Mouse (Mus musculus) left cerebral cortex, adult 18-20 months (tissue): ENCODE data around the gene Dnaic1. TPM values are rescaled to one million over a fixed set of nuclear protein-coding genes. Genes with fewer than 3 reads are reported as not detected.
"Not testable (repeated sequence)": the region's sequence is repeated elsewhere in the genome, so short reads cannot be mapped to it uniquely, and the experiment has no call there.

Experiments
- DNase-seq, 2 experiments: peaks; one replicate each; pipeline ENCODE4 v3.0.0; 2021 to 2022; ENCODE audit warnings: low spot score in 2 of 2, mixed read lengths in 1 of 2
- total RNA-seq, 2 experiments: library from RNA; stranded (reverse); gene quantifications; 2 replicates each; pipeline ENCODE4 v1.2.3; 2021

Dnaic1 gene
- total RNA-seq, 2 experiments from 2014 or later: 6.6 to 9.1 TPM

DNA sequence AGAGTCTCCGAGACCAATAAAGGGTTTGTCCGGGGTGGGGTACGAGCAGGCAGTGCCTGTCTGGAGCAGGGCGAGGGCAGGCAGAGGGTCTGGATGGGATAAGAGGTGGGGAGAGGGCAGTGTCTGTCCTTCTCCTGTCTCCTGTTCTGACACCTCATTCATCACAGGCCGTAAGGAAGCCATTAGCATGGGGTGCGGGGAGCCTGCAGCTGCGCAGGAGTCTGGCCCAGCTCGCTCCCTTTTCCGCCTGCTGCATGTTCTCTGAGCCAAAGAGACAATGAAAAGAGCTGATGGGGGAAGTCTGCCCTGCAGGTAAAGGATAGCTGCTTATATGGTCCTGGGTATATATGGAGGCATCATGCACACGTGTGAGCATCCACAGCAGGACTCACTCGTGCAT is 93.1 kb downstream of the Dnaic1 start:
- no peak for DNase-seq

- DNase-seq: no peak
Measured at GRCm38 (mm10) chr4:41663614-41664013, 94.0 kb downstream of the Dnaic1 start.

- DNase-seq: no peak
Measured at GRCm38 (mm10) chr4:41664533-41664932, 95.0 kb downstream of the Dnaic1 start.

GRCm38 (mm10) chr4:41665009-41665675 is 95.6 kb downstream of the Dnaic1 start:
- DNase-seq: no peak

- DNase-seq: no peak
Measured at GRCm38 (mm10) chr4:41666646-41667045, 97.1 kb downstream of the Dnaic1 start.

- DNase-seq: no peak
Measured at GRCm38 (mm10) chr4:41670836-41671235, 101.3 kb downstream of the Dnaic1 start.

- DNase-seq: no peak
Measured at GRCm38 (mm10) chr4:41671500-41671899, 101.9 kb downstream of the Dnaic1 start.

DNA sequence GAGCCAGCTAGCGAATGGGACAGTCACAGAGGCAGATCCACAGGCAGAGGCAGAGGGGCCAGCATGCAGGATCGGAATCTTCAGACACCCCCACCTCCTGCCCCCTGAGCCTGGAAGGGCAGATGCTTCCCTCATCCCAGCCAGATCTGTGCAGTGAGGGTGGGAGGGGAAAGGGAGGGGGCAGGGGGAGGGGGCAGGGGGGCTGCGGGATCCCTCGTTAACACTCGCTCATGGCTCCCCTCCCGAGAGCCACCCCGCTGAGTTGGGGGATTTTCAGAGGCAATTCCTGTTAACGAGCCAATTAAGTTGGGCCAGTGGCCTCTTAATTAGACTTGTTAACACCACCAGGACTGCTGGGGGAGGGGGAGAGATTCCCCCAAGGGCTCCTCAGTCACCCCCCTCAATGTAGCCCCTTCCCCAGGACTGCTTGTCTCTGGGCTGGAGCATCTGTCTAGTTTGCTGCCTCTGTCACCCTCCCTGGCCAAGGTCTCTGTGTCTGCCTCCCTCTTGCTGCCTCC is 102.4 kb downstream of the Dnaic1 start:
- no peak for DNase-seq

DNA sequence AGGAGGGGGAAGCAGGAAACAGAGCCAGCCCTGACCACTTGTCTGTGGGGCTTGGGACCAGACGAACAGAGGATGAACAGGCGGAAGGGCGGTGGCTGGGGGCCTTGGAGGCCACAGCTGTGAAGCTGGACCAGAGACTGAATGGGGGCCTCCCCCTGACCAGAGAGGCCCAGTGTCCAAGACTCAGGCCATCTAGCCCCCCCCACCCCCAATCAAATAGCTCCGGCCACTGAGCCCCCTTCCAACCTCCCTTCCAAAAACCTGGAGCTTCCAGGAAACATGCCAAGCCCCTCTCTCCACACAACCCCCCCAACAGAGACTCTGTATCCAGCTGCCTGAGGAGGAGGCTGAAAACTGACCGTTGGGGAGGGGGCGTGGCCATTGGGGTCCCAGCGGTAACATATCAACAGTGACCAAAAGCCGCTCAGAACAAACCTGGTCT is 103.0 kb downstream of the Dnaic1 start:
- DNase-seq: no peak

- no peak for DNase-seq
Measured at GRCm38 (mm10) chr4:41673186-41673585, 103.6 kb downstream of the Dnaic1 start.

DNA sequence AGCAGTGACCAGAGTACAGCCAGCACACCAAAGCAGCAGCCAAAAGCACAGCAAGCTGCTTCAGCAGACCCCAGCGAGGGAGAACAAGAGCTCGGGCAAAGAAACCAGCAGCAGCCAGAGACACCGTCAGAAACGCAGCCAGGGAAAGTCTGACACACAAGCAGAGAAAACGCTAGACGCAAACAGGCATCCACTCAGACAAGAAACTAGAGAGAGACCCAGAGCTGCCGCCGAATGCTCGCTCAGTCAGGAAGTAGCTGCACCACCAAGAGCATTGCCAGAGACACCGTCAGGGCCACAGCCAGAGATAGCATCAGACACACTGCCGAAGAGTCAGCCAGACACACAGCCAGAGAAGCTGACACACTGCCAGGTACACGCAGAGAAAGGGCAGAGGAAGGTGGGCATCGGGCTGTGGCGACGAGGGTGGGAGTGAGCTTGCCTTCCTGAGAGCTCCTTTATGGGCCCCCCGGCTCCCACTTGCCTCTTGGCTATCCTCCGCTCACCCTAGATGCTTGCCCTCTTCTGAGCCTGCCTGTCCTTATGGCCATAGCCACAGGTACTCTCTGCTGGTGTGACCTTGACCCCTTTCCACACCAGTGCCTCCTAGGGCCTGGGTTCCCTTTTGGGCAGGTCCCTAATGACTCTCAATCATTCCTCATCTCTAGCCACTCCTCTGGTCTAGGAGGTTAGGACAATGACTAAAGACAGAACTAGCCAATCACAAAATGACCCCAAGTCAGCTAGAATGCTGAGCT is 106.9 kb downstream of the Dnaic1 start:
- DNase-seq: no peak

DNA sequence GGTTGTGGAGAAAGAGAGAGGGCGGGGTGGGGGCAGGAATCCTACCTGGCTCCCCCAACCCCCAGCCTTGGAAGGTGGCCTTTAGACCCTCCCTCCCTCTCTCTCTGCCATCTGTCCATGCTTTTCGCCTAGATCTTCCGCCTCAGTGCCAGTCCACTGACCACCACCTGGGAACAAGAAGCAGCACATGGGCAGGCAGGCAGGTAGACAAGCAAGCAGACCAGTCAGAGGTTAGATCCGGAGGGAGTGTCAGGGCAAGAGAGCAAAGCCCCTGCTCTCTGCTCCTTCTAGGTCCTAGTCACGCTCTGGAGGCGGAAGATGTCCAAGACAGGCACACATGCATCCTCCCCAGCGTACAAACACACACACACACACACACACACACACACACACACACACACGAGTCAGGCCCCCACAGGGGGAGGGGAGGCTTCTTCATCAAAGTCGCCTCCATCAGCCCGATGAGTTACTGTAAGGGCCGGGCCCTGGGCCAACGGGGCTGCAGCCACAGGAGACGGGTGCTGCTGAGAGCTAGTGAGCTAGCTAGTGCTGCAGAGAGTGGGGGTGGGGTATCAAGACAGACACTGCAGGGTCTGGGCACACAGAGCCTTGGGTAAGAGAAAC is 107.5 kb downstream of the Dnaic1 start:
- DNase-seq: no peak

GRCm38 (mm10) chr4:41678863-41679262 is 109.3 kb downstream of the Dnaic1 start:
- DNase-seq: no peak

GRCm38 (mm10) chr4:41679291-41679690 is 109.7 kb downstream of the Dnaic1 start:
- DNase-seq: no peak

- DNase-seq: peak in 1 of 2 experiments; percentile 50
Measured at GRCm38 (mm10) chr4:41681176-41681575, 111.6 kb downstream of the Dnaic1 start.

- no peak for DNase-seq
Measured at GRCm38 (mm10) chr4:41681947-41682346, 112.4 kb downstream of the Dnaic1 start.

DNA sequence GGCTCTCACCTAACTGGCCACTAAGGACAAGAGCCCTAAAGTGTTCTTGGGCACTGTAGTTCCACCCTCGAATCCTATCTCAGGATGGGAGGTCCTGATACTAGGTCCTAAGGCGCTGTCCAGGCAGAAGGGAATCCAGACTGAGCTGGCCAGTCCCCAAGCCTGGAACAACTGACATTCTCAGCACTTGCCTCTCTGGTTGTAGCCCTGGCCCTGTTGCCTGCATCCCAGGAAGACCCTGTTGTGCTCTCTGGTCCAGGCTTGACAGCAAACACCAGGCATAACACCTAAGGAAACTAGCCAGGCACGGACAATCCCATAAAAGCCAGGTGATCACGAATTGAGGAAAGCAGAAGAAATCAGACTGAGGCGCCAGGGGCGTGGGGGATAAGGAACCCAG is 113.2 kb downstream of the Dnaic1 start:
- DNase-seq: no peak

- not testable (repeated sequence) for DNase-seq
Measured at GRCm38 (mm10) chr4:41683303-41683702, 113.7 kb downstream of the Dnaic1 start.

GRCm38 (mm10) chr4:41684131-41684930 is 114.8 kb downstream of the Dnaic1 start:
- not testable (repeated sequence) for DNase-seq

- DNase-seq: not testable (repeated sequence)
Measured at GRCm38 (mm10) chr4:41684931-41685453, 115.4 kb downstream of the Dnaic1 start.
